In genomic region chr8:119395072-119395950, GRCm38 (mm10) we compare ENCODE assay signal across 8 mouse cellular contexts. TPM values are rescaled to one million over a fixed set of nuclear protein-coding genes. Genes with fewer than 3 reads are reported as not detected.
DNase-seq lines count a peak whose midpoint lies in the region; ATAC-seq lines count a peak whose summit lies in the region.

No protein-coding gene starts in this region.

- H3K9ac ChIP-seq in liver, embryonic 11.5 days (ENCODE audit: low read depth, low read length) = peak overlapping the region; percentile 70

- no peaks in the 10 kb centered on the region for H3K27me3 ChIP-seq in liver, embryonic 11.5 days (replicated peaks; ENCODE audit: control insufficient read depth, insufficient read depth, low read length)

- peaks cover 4% of the 10 kb centered on the region for H3K4me1 ChIP-seq in liver, embryonic 11.5 days (replicated peaks; ENCODE audit: control insufficient read depth, insufficient read depth, low read length)

- peak; percentile 44; the same call in 1 of the 2 replicates for ATAC-seq in liver, embryonic 11.5 days (replicated peaks; ENCODE audit: low FRiP score)

- no peaks in the 10 kb centered on the region for H3K36me3 ChIP-seq in liver, embryonic 11.5 days (ENCODE audit: control insufficient read depth, insufficient read depth, low read length)

- 5% methylated on average over 77 of the region's 83 CpGs for WGBS in liver, embryonic 11.5 days

- H3K4me3 ChIP-seq in liver, embryonic 11.5 days (ENCODE audit: low read depth, low read length) = peak overlapping the region; percentile 66

- H3K4me2 ChIP-seq in liver, embryonic 11.5 days = peak overlapping the region; percentile 97

- DNase-seq in cerebellum, adult 11-12 months = peak; percentile 42
- DNase-seq in cerebellum, postnatal 4 days (ENCODE audit: low spot score in 2 of 2) = no peak
- peak; percentile 15 to 39 for DNase-seq in spleen, postnatal 10 days (ENCODE audit: low spot score in 2 of 2)
- no peak for DNase-seq in spleen, adult 12 weeks (ENCODE audit: low spot score)
- peak; percentile 41 for DNase-seq in forelimb bud, embryonic 11.5 days (ENCODE audit: low read depth, low spot score)
- no peak for DNase-seq in liver, embryonic 11.5 days (ENCODE audit: low spot score)
- peak; percentile 64 for DNase-seq in retina, postnatal 1 day
- DNase-seq in left cerebral cortex, adult 9 months (ENCODE audit: low spot score in 2 of 2) = no peak

- no peaks in the 10 kb centered on the region for H3K9me3 ChIP-seq in liver, embryonic 11.5 days (ENCODE audit: control insufficient read depth, low read length)

- H3K27ac ChIP-seq in liver, embryonic 11.5 days (ENCODE audit: low read depth, low read length) = peak overlapping the region; percentile 82

RNA-seq across cellular contexts. Expression of gene Mlycd, which starts 0.6 kb away (rescaled TPM):
- polyA plus RNA-seq in liver, embryonic 11.5 days (2014; fragmentation: Nextera tagmentation; extraction: Ambion mirVana) = 13.7 and 15.0 TPM in 2 replicates

RNA-seq across cellular contexts. Expression of gene Osgin1, which starts 38.6 kb away (rescaled TPM):
- polyA plus RNA-seq in liver, embryonic 11.5 days (2014; fragmentation: Nextera tagmentation; extraction: Ambion mirVana) = 15.6 and 17.9 TPM in 2 replicates

RNA-seq across cellular contexts. Expression of gene Hsbp1, which starts 51.0 kb away (rescaled TPM):
- polyA plus RNA-seq in liver, embryonic 11.5 days (2014; fragmentation: Nextera tagmentation; extraction: Ambion mirVana) = 170 and 177 TPM in 2 replicates

RNA-seq across cellular contexts. Expression of gene Necab2, which starts 51.2 kb away (rescaled TPM):
- 0.95 and 1.1 TPM in 2 replicates for polyA plus RNA-seq in liver, embryonic 11.5 days (2014; fragmentation: Nextera tagmentation; extraction: Ambion mirVana)

Comparison
In these comparisons a context has a peak if more than half of its experiments do, and no peak if none do; other contexts are left out.
1. DNase-seq: peak in cerebellum, adult 11-12 months (single experiment), spleen, postnatal 10 days (2 of 2), forelimb bud, embryonic 11.5 days (single experiment) and retina, postnatal 1 day (single experiment); none in cerebellum, postnatal 4 days (0 of 2), spleen, adult 12 weeks (single experiment), liver, embryonic 11.5 days (single experiment) and left cerebral cortex, adult 9 months (0 of 2).